Mouse (Mus musculus) heart, embryonic 12.5 days (tissue): ENCODE data around the gene Iqcf5. TPM values are rescaled to one million over a fixed set of nuclear protein-coding genes. Genes with fewer than 3 reads are reported as not detected.
A peak's percentile ranks its signal among the peaks of the same experiment; 100 is the strongest.
"Not testable (repeated sequence)": the region's sequence is repeated elsewhere in the genome, so short reads cannot be mapped to it uniquely, and the experiment has no call there.

Experiments used
- ATAC-seq: fragments of 200-750 bp; cut with Nextera tagmentation; 2 replicates; pipeline ENCODE4 v1.8.0; 2017; ENCODE audit warnings: moderate TSS enrichment, moderate library complexity; ENCODE audit not compliant: insufficient number of reproducible peaks, low FRiP score
- H3K27ac ChIP-seq: fragments of 300-500 bp; sonication (generic); 2 replicates; pipeline ENCODE4 v1.5.1; 2016; ENCODE audit warnings: mild to moderate bottlenecking, moderate library complexity; ENCODE audit not compliant: poor library complexity, severe bottlenecking
- H3K27me3 ChIP-seq: fragments of 300-500 bp; sonication (generic); replicated peaks from 2 replicates; pipeline ENCODE4 v1.6.1; 2016; ENCODE audit warnings: mild to moderate bottlenecking, moderate library complexity
- H3K36me3 ChIP-seq: fragments of 300-500 bp; sonication (generic); 2 replicates; pipeline ENCODE4 v1.6.1; 2016; ENCODE audit warnings: mild to moderate bottlenecking, moderate library complexity
- H3K4me1 ChIP-seq: fragments of 300-500 bp; sonication (generic); replicated peaks from 2 replicates; pipeline ENCODE4 v1.6.1; 2016; ENCODE audit warnings: mild to moderate bottlenecking
- H3K4me2 ChIP-seq: fragments of 300-500 bp; sonication (generic); 2 replicates; pipeline ENCODE4 v1.6.1; 2016; ENCODE audit warnings: mild to moderate bottlenecking, moderate library complexity
- H3K4me3 ChIP-seq: fragments of 300-500 bp; sonication (generic); 2 replicates; pipeline ENCODE4 v1.5.1; 2016; ENCODE audit warnings: mild to moderate bottlenecking
- H3K9ac ChIP-seq: fragments of 300-500 bp; sonication (generic); 2 replicates; pipeline ENCODE4 v1.6.1; 2016; ENCODE audit warnings: mild to moderate bottlenecking, moderate library complexity
- H3K9me3 ChIP-seq: fragments of 300-500 bp; sonication (generic); replicated peaks from 2 replicates; pipeline ENCODE4 v1.6.1; 2016; ENCODE audit warnings: mild to moderate bottlenecking, moderate library complexity
- WGBS: fragments of 180-500 bp; shearing (Covaris S2); methylation state at CpG from one replicate; pipeline ENCODE4 v1.1.7; 2016; 5-methylcytosine and 5-hydroxymethylcytosine counted together
- polyA plus RNA-seq: library from polyadenylated mRNA; unstranded; fragments of >200 nt; fragmentation: Nextera tagmentation; extraction: Ambion mirVana; gene quantifications from 2 replicates; pipeline ENCODE4 v1.2.1, GENCODE M21; 2016

The Iqcf5 gene
- polyA plus RNA-seq, 1 experiment from 2014 or later, result not detected

DNA sequence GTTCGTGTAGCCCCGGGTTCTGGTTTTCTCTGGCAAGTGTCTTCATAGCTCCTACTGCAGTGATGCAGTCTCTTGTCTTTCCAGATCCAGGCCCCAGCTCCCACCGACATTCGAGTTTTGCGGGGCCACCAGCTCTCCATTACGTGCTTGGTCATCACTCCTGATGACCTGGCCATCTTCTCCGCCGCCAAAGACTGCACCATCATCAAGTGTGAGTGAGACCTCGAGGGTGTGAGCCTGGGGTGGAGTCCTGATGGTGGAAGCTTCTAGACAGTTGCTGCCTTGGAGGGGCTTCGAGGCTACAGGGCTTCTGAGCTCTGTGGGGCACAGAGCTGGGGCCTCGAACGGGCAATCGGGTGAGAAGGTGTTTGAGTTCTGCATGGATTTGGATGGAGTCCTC lies 32.7 kb upstream of the Iqcf5 start:
- 87% methylated on average over 13 of the region's 13 CpGs for WGBS
- Histone ChIP-seq H3K27me3 (no peaks in the 10 kb centered on the region), H3K4me1 (peaks cover 9% of the 10 kb centered on the region), H3K9ac (no peak overlapping the region), H3K9me3 (no peaks in the 10 kb centered on the region), H3K36me3 (peaks cover 64% of the 10 kb centered on the region), H3K27ac (no peak overlapping the region), H3K4me2 (no peak overlapping the region), H3K4me3 (no peak overlapping the region)
- no peak for ATAC-seq

DNA sequence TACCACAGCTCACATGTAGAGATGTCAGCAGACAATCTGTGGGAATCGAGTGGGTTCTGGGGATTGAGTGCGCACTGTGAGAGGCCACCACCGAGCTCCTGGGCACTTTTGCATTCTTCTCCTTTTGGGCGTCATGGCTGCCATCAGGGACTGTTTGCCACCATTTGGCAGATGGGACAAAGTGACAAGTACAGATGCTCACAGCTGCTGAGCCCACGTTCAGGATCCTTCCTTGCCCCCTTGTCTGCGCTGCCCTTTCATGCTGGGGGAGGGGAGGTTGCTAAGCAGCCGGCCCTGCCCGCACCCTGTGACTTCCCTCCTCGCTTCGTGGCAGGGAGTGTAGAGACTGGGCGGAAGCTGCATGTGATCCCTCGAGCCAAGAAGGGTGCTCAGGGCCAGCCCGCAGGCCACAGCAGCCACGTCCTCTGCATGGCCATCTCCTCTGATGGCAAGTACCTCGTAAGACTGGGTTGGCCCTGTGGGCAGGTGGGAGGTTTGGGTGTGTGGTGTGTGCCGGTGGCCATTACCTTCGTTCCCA lies 31.7 kb upstream of the Iqcf5 start:
- no peak for ATAC-seq
- no peak overlapping the region for H3K27ac ChIP-seq
- no peaks in the 10 kb centered on the region for H3K27me3 ChIP-seq
- no peaks in the 10 kb centered on the region for H3K9me3 ChIP-seq
- H3K4me1 ChIP-seq, result peaks cover 7% of the 10 kb centered on the region
- H3K4me3 ChIP-seq, result no peak overlapping the region
- 86% methylated on average over 17 of the region's 17 CpGs for WGBS
- peaks cover 64% of the 10 kb centered on the region for H3K36me3 ChIP-seq
- no peak overlapping the region for H3K4me2 ChIP-seq
- no peak overlapping the region for H3K9ac ChIP-seq

DNA sequence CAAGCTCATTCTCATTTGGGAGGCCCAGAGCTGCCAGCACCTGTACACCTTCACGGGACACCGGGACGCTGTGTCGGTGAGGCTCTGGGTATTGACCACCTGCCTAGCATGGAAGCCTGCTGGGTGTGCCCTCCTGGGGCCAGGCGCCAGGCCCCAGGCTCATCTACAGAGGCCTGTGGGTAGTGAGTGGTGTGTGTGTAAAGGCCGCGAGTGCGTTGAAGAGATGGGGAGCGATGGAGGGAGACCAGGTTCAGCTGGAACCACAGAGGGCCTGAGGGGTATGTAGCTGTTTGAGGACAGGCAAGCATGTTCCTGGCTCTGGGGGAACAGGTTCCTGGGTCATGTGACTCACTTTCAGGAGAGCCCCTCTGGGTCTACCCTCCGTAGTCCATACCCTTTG lies 31.2 kb upstream of the Iqcf5 start:
- H3K9ac ChIP-seq, result no peak overlapping the region
- no peaks in the 10 kb centered on the region for H3K27me3 ChIP-seq
- H3K4me1 ChIP-seq, result peaks cover 2% of the 10 kb centered on the region
- H3K27ac ChIP-seq, result no peak overlapping the region
- H3K4me3 ChIP-seq, result no peak overlapping the region
- ATAC-seq, result no peak
- H3K9me3 ChIP-seq, result no peaks in the 10 kb centered on the region
- peaks cover 64% of the 10 kb centered on the region for H3K36me3 ChIP-seq
- no peak overlapping the region for H3K4me2 ChIP-seq
- 92% methylated on average over 10 of the region's 10 CpGs for WGBS

DNA sequence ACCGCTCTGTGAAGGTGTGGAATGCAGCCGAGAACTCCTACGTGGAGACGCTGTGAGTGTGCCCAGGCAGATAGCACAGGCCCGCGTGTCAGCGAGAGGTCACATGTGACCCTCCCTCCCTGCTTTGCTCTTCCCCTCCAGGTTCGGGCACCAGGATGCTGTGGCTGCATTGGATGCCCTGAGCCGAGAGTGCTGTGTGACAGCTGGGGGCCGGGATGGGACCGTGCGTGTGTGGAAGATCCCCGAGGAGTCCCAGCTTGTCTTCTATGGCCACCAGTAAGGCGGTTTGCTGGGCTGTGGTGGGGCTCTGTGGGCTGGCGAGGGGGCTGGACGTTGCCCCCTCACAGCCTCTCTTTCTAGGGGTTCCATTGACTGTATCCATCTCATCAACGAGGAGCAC lies 30.8 kb upstream of the Iqcf5 start:
- no peak for ATAC-seq
- WGBS, result 89% methylated on average over 17 of the region's 17 CpGs
- H3K9me3 ChIP-seq, result no peaks in the 10 kb centered on the region
- no peak overlapping the region for H3K27ac ChIP-seq
- no peak overlapping the region for H3K4me2 ChIP-seq
- H3K4me1 ChIP-seq, result no peaks in the 10 kb centered on the region
- no peak overlapping the region for H3K4me3 ChIP-seq
- H3K9ac ChIP-seq, result no peak overlapping the region
- no peaks in the 10 kb centered on the region for H3K27me3 ChIP-seq
- peaks cover 64% of the 10 kb centered on the region for H3K36me3 ChIP-seq

DNA sequence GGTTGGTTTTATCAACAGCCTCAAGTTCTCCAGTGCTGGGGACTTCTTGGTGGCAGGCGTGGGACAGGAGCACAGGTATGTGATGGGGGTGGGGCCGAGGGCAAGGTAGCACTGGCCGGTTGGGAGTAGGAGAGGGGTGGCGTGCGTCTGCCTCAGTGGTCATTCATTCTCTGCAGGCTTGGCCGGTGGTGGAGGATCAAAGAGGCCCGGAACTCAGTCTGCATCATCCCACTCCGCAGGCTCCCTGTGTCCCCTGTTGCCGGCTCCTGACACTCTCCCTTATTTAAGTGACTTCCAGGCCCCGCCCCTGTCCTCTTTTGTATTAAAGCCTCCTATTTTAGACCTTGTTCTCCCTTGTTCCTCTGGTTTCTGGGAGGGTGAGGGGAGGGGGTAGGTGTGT lies 29.3 kb upstream of the Iqcf5 start:
- H3K27me3 ChIP-seq, result no peaks in the 10 kb centered on the region
- ATAC-seq, result no peak
- 86% methylated on average over 10 of the region's 10 CpGs for WGBS
- H3K36me3 ChIP-seq, result peaks cover 64% of the 10 kb centered on the region
- no peak overlapping the region for H3K4me2 ChIP-seq
- H3K4me3 ChIP-seq, result no peak overlapping the region
- no peak overlapping the region for H3K9ac ChIP-seq
- H3K4me1 ChIP-seq, result peaks cover 6% of the 10 kb centered on the region; the same call in 1 of the 2 replicates
- no peak overlapping the region for H3K27ac ChIP-seq
- no peaks in the 10 kb centered on the region for H3K9me3 ChIP-seq

DNA sequence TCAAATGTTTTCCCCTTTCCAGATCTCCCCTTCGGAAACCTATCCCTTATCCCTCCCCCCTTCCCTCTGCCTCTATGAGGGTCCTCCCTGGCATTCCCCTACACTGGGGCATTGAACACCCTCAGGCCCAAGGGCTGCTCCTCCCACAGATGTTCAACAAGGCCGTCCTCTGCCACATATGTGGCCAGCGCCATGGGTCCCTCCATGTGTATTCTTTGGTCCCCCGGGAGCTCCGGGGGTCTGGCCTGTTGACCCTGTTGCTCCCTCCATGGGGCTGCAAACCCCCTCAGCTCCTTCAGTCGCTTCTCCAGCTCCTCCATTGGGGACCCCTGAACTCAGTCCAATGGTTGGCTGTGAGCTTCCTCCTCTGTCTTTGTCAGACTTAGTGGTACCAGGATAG lies 26.8 kb upstream of the Iqcf5 start:
- not testable (repeated sequence) for H3K27me3 ChIP-seq, H3K9ac ChIP-seq, H3K4me3 ChIP-seq, H3K27ac ChIP-seq, H3K4me2 ChIP-seq, H3K9me3 ChIP-seq, ATAC-seq
- H3K4me1 ChIP-seq, result peaks cover 11% of the 10 kb centered on the region
- H3K36me3 ChIP-seq, result peaks cover 40% of the 10 kb centered on the region
- 77% methylated on average over 6 of the region's 6 CpGs for WGBS

DNA sequence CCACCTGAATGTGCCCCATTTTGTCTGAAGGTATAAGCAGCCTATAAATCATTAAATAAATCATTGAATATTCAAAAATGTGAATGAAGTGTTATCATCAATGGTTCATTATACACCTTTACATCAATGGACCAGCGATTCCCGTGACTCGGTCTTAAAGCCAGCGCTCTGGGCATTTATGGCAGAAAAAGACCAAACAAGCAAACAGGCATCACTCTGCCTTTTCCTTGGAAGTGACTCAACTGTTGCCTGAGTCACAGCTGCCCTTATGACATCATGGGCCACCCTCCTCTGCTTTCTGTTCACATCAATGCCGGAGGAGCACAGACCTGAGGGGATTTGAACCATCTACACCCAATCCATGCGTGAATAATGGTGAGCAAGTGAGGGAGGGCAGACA lies 14.7 kb upstream of the Iqcf5 start, which contains the start of gene Iqcf1:
Iqcf1 (plus strand) TSS at position 301 of the 400 bp plus-strand sequence.
- H3K4me2 ChIP-seq, result no peak within 1 kb of the TSS
- H3K4me1 ChIP-seq, result no peaks in the 10 kb centered on the region
- 86% methylated on average over 6 of the region's 6 CpGs for WGBS
- H3K9ac ChIP-seq, result no peak within 1 kb of the TSS
- no peaks in the 10 kb centered on the region for H3K9me3 ChIP-seq
- no peaks in the 10 kb centered on the region for H3K36me3 ChIP-seq
- peaks cover 15% of the 10 kb centered on the region for H3K27me3 ChIP-seq
- H3K27ac ChIP-seq, result no peak within 1 kb of the TSS
- no peak for ATAC-seq
- H3K4me3 ChIP-seq, result no peak within 1 kb of the TSS

DNA sequence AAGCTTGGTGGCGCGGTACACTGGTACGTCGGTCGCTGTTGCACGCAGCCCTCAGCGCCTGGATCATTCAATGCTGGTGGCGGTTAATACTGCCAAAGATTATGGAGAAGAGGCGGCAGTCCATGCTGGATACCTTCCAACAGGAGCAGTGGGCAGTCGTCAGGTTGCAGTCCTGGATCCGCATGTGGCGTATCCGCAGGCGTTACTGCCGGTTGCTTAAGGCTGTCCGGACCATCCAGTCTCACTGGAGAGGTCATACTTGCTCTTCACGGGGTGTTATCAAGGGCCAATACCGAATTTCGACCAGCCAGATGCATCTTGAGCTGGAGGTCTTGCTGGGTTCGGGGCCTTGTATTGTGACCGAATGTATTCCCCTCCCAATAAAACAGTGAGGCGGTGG lies 12.5 kb upstream of the Iqcf5 start:
- no peak overlapping the region for H3K9ac ChIP-seq
- no peak overlapping the region for H3K4me3 ChIP-seq
- H3K4me1 ChIP-seq, result no peaks in the 10 kb centered on the region
- H3K27me3 ChIP-seq, result peaks cover 15% of the 10 kb centered on the region
- no peak for ATAC-seq
- H3K36me3 ChIP-seq, result no peaks in the 10 kb centered on the region
- H3K27ac ChIP-seq, result no peak overlapping the region
- H3K9me3 ChIP-seq, result no peaks in the 10 kb centered on the region
- WGBS, result 80% methylated on average over 22 of the region's 22 CpGs
- no peak overlapping the region for H3K4me2 ChIP-seq

DNA sequence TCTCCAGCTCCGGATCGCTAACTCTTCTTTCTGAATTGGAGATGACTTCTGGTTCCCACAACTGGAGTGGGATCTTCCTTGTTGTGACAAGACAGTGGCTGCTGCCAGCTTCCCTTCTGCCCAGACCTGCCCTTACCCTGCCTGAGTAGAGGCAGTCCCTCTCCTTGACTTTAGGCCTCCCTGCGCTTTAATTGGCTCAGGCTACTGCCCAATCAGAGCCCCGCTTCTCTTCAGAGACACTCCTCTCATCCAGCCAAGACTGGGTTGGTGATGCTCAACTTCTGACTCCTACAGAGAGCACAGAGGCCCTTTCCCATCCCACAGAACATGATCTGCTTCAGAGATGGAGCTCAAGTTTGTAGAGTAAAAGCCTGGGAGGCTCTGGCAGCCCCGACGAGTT lies 10.1 kb upstream of the Iqcf5 start:
- no peak overlapping the region for H3K4me2 ChIP-seq

DNA sequence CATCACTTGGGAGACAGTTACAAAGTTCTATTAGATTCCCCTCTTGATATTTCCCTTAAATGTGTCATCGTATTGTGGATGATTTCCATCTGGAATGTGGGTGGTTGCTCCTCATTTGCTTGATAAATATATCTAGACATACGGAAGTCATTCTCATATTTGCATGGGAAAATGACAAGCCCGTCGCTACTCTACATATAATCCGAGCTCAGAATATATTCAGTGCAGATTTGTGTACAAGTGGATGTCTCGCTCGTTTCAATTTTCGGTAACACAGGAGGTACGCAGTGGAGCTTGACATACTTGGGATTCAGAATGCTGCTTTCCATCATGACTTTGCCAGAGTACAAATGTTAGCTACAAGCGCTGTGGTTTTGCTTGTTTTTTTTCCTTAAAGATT lies 5.0 kb upstream of the Iqcf5 start:
- WGBS, result 87% methylated on average over 10 of the region's 10 CpGs

More for the DNA sequence above, 10.1 kb upstream of the Iqcf5 start:
- Histone ChIP-seq H3K27ac (no peak overlapping the region), H3K36me3 (no peaks in the 10 kb centered on the region), H3K27me3 (peaks cover 19% of the 10 kb centered on the region), H3K4me3 (no peak overlapping the region), H3K9ac (no peak overlapping the region), H3K4me1 (no peaks in the 10 kb centered on the region), H3K9me3 (no peaks in the 10 kb centered on the region)
- no peak for ATAC-seq
- WGBS, result 71% methylated on average over 6 of the region's 6 CpGs

DNA sequence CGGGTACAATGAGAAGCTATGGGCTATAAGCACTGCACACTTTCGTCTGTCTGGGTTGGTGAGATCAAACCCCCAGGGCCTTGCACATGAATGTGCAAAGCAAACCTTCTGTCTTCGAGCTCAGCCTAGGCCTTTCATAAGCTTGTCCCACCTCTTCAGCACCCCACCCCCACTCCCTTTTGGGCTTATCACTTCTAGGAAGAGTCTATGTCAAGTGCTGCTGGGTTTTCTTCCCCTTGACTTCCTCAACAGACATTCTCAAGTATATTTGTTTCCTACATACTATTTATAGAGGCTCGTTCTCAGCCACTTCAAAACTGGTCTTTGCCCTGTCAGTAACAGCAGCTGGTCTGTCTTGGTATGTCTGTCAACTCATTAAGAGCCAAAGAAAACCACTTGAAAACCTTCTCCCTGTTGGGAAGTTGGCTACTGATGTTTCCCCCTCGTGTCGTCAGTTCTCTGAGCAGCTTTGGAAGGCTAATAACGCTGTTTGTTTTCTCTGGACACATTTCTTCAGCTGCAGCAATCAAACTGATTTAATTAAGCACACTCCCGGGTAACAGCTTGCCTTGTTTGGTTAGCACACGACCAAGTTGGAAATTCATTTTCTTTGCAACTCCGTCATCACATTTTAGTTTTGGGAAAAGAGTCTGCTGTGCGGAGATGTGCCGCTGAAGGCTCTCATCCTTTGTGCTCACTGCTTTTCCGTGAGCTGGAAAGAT lies 1.5 kb upstream of the Iqcf5 start:
- Histone ChIP-seq H3K27me3 (peaks cover 50% of the 10 kb centered on the region), H3K4me3 (no peak overlapping the region), H3K9me3 (no peaks in the 10 kb centered on the region; the same call in 1 of the 2 replicates), H3K36me3 (no peaks in the 10 kb centered on the region), H3K27ac (no peak overlapping the region), H3K4me2 (peak overlapping the region; percentile 23), H3K9ac (no peak overlapping the region), H3K4me1 (peaks cover 15% of the 10 kb centered on the region)
- ATAC-seq, result no peak
- WGBS, result 37% methylated on average over 13 of the region's 13 CpGs

More for the DNA sequence above, 5.0 kb upstream of the Iqcf5 start:
- Histone ChIP-seq H3K36me3 (no peaks in the 10 kb centered on the region), H3K4me1 (peaks cover 15% of the 10 kb centered on the region), H3K9me3 (no peaks in the 10 kb centered on the region; the same call in 1 of the 2 replicates), H3K9ac (no peak overlapping the region), H3K27ac (no peak overlapping the region), H3K4me3 (no peak overlapping the region), H3K27me3 (peaks cover 31% of the 10 kb centered on the region), H3K4me2 (no peak overlapping the region)
- ATAC-seq, result no peak
